Mouse (Mus musculus) C2C12 (cell line): ENCODE measurements around the gene Stat4. TPM values are rescaled to one million over a fixed set of nuclear protein-coding genes. Genes with fewer than 3 reads are reported as not detected.
"Not testable (repeated sequence)": the region's sequence is repeated elsewhere in the genome, so short reads cannot be mapped to it uniquely, and the experiment has no call there.

ENCODE experiments used
- H3K27me3 ChIP-seq: one replicate; pipeline ENCODE4 v1.6.1; 2011; ENCODE audit not compliant: control insufficient read depth, insufficient read depth, insufficient read length
- H3K36me3 ChIP-seq: one replicate; pipeline ENCODE4 v1.6.1; 2011; ENCODE audit not compliant: control insufficient read depth, insufficient read depth
- H3K4me3 ChIP-seq: one replicate; pipeline ENCODE4 v1.5.1; 2011; ENCODE audit warnings: mild to moderate bottlenecking, control low read depth; ENCODE audit not compliant: poor library complexity, insufficient read depth, severe bottlenecking
- H3K79me2 ChIP-seq: one replicate; pipeline ENCODE4 v1.6.1; 2011; ENCODE audit not compliant: control insufficient read depth, insufficient read depth
- H3K79me3 ChIP-seq: one replicate; pipeline ENCODE4 v1.6.1; 2011; ENCODE audit warnings: low read depth, control low read depth
- H3ac ChIP-seq: one replicate; pipeline ENCODE3; 2011; ENCODE audit warnings: low read depth; ENCODE audit not compliant: control insufficient read depth, insufficient read length
- CEBPB ChIP-seq: IDR thresholded peaks from one replicate; pipeline ENCODE4 v1.6.1; 2011; ENCODE audit warnings: low read depth, mild to moderate bottlenecking, control low read depth, moderate library complexity
- CTCF ChIP-seq: IDR thresholded peaks from one replicate; pipeline ENCODE4 v1.5.1; 2011; ENCODE audit not compliant: control insufficient read depth, insufficient read depth, insufficient read length
- FOSL1 ChIP-seq: IDR thresholded peaks from one replicate; pipeline ENCODE4 v1.8.0; 2011; ENCODE audit warnings: mild to moderate bottlenecking, low read length; ENCODE audit not compliant: poor library complexity, insufficient read depth, severe bottlenecking
- MAX ChIP-seq: IDR thresholded peaks from one replicate; pipeline ENCODE4 v1.6.1; 2011; ENCODE audit warnings: mild to moderate bottlenecking, control low read depth
- MYOD1 ChIP-seq: IDR thresholded peaks from one replicate; pipeline ENCODE4 v1.6.1; 2011; ENCODE audit warnings: low read depth; ENCODE audit not compliant: control insufficient read depth, insufficient read length
- MYOG ChIP-seq: IDR thresholded peaks from one replicate; pipeline ENCODE4 v1.6.1; 2011; ENCODE audit not compliant: control insufficient read depth, insufficient read length; ENCODE audit errors: extremely low read depth
- USF1 ChIP-seq: IDR thresholded peaks from one replicate; pipeline ENCODE4 v1.6.1; 2011; ENCODE audit warnings: low read depth, mild to moderate bottlenecking, control low read depth, moderate library complexity
- polyA plus RNA-seq: library from polyadenylated mRNA; unstranded; fragments of >200 nt; fragmentation: generic; extraction: Trizol; gene quantifications from one replicate; pipeline ENCODE4 v1.2.1, GENCODE M21; 2012; ENCODE audit warnings: missing spikeins

Gene Stat4
- polyA plus RNA-seq, 1 experiment = not detected

DNA sequence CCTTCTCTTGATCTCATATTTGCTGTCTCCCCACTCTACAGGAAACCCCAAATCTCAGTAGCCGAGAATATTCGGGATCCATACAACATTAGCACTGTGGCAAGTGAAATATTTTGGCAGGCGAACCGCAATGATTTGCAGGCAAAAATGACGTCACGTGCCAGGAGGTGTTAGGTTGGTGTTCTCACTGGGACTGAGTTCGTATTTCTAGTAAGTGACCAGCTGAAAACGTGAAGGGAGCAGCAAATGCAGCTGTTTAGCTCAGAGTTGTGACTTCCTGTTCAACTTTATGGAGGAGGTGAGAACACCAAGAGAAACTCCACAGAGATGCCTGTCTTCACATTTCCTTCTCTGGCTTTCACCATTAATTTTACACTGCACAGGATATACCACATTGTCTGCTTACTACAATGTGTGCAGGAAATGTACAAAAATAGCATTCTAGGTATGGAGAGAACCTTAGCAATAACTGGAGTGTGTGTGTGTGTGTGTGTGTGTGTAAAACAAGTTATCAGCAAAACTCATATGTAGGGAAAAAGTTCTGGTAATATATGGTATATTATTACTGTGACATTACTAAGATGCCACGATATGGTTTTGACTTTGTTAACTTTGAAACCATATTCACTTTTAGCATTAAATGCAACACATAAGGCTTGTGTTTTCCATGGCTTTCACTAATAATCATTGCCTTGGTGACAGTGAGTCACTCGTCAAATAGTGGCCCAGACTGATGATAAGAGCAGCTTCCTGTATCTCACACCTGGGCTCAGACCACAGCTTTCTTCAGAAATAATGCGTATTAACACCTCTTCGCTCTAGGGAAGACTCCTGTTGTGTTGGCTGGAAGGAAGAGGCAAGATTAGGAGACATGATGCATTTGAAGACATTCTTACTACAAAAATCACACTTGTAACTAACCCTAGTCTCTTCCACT, 48.1 kb downstream of the Stat4 start:
- Histone ChIP-seq H3K4me3 (no peak overlapping the region), H3K79me3 (no peaks in the 10 kb centered on the region), H3K36me3 (no peaks in the 10 kb centered on the region), H3ac (no peak overlapping the region), H3K79me2 (no peaks in the 10 kb centered on the region), H3K27me3 (no peaks in the 10 kb centered on the region)
- TF ChIP-seq MYOD1 (no peak), FOSL1 (no peak), MYOG (no peak), MAX (no peak), CTCF (no peak), USF1 (no peak), CEBPB (no peak)

DNA sequence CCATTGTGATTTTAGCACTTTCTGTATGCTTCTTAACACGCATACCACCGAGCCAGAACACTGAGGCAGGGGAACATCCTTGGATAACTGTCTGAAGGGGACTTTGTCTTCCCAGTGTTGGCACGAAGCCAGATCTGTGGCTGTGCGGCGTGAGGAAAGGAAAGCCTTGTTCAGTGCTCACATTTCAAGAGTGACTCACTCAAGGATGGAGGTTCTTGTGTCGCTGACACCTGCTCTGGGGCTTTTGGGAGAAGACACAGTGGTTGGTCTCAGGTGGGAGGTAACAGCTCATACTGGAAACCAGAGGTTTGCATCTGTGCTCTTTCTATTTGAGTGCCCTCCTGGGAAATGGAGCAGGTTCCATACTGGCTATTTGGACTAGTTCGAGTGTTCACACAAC, 52.2 kb downstream of the Stat4 start:
- H3K36me3 ChIP-seq = no peaks in the 10 kb centered on the region
- TF ChIP-seq MYOD1 = no peak
- TF ChIP-seq FOSL1 = no peak
- TF ChIP-seq MYOG = no peak
- no peak for TF ChIP-seq USF1
- no peak for TF ChIP-seq CEBPB
- TF ChIP-seq MAX = no peak
- TF ChIP-seq CTCF = no peak
- no peaks in the 10 kb centered on the region for H3K27me3 ChIP-seq
- no peak overlapping the region for H3ac ChIP-seq
- H3K79me2 ChIP-seq = no peaks in the 10 kb centered on the region
- no peaks in the 10 kb centered on the region for H3K79me3 ChIP-seq
- H3K4me3 ChIP-seq = no peak overlapping the region

DNA sequence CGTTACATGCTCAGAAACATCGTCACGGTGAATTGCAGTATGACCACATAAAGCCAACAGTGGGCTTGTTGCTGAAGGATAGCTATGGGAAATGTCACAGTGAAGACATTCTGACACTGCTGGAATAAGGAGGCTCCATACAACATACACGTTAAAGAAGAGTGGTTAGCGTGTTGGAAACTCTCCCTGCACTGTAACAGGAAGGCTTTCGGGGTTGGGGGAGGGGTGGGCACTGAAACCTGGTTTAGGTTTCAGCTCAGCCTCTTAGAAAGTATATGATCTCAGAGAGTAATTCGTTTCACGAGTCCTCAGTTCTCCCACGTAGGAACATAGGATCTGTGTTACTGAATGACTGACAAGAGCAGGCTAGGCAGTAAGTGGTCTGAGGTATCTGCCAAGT, 52.7 kb downstream of the Stat4 start:
- TF ChIP-seq FOSL1 (no peak), CEBPB (no peak), MYOD1 (no peak), CTCF (no peak)
- Histone ChIP-seq H3K79me3 (no peaks in the 10 kb centered on the region), H3K27me3 (no peaks in the 10 kb centered on the region), H3ac (no peak overlapping the region), H3K79me2 (no peaks in the 10 kb centered on the region), H3K36me3 (no peaks in the 10 kb centered on the region), H3K4me3 (no peak overlapping the region)

DNA sequence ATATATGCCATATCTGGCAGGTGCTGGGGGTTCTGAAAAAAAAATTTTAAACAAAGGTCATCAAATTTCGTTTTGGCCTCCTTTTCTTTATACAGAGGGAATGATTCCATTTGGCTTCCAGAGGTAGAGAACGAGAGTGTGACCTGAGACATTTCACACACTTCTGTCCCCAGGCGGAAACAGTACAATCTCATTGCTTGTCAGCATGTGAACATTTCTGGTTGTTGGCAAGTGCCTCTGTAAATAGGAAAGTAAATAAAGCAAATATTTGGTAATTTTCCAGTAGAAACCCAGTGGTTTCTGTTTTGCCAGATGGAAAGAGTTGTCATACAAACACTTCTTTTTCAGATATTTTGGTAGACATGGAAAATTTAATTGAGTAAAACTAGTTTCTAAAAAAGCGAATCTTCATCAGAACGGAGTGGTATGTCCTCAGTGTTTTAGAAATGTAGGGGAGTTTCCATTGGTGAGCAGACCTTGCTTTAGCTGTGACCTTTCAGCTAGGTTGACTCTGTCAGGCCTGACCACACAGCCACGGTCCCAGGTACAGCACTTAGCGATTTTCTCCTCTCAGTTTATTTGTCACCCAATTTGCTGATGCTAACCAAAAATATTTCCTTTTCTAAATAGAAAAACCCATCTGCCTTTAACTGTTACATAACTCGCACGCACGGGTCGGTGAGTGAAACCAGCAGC, 53.6 kb downstream of the Stat4 start:
- Histone ChIP-seq H3ac (no peak overlapping the region), H3K79me2 (no peaks in the 10 kb centered on the region), H3K79me3 (no peaks in the 10 kb centered on the region), H3K27me3 (no peaks in the 10 kb centered on the region), H3K36me3 (no peaks in the 10 kb centered on the region), H3K4me3 (no peak overlapping the region)
- no peak for TF ChIP-seq MAX
- no peak for TF ChIP-seq CEBPB
- TF ChIP-seq USF1 = no peak
- TF ChIP-seq MYOD1 = no peak
- no peak for TF ChIP-seq CTCF
- no peak for TF ChIP-seq MYOG
- TF ChIP-seq FOSL1 = no peak

DNA sequence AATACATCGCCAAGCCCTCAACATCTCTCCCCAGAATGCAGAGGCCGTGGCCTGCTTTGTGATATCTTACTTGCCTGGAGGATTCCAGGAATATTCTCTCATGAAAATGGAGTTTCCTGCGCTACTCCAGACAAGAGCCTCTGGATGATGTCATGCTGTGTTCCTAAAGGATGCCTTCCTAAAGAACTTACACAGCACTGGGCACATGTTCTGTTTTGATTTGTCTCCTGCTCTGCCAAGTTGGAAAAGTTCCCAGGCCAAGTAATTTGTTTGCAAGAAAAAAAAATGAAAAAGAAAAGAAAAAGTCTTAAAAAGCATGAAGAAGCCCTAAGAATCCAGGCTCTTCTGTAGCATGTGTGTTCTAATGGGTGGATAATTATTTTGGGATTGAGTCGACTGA, 56.2 kb downstream of the Stat4 start:
- Histone ChIP-seq H3K79me3 (no peaks in the 10 kb centered on the region), H3ac (no peak overlapping the region), H3K36me3 (no peaks in the 10 kb centered on the region), H3K79me2 (no peaks in the 10 kb centered on the region), H3K4me3 (no peak overlapping the region), H3K27me3 (no peaks in the 10 kb centered on the region)
- no peak for TF ChIP-seq FOSL1
- no peak for TF ChIP-seq MAX
- TF ChIP-seq USF1 = no peak
- TF ChIP-seq MYOD1 = no peak
- TF ChIP-seq CTCF = no peak
- no peak for TF ChIP-seq CEBPB
- no peak for TF ChIP-seq MYOG

DNA sequence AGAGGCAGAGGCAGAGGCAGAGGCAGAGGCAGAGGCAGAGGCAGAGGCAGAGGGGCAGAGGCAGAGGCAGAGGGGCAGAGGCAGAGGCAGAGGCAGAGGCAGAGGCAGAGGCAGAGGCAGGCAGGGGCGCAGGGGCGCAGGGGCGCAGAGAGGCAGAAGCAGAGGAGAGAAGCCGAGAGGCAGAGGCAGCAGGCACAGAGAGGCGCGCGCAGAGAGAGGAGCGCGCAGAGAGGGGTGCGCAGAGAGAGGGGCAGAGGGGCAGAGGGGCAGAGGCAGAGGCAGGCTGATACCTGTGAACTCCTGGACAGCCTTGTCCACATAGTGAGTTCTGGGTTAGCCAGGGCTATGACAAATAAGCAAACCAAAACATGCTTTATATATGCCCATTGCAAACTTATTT, 59.9 kb downstream of the Stat4 start:
- not testable (repeated sequence) for H3K27me3 ChIP-seq, H3K36me3 ChIP-seq, H3ac ChIP-seq, H3K4me3 ChIP-seq, H3K79me2 ChIP-seq, H3K79me3 ChIP-seq
